Mouse (Mus musculus) thymus, adult 2 months (tissue): ENCODE results near the gene Ndufb4. TPM values are rescaled to one million over a fixed set of nuclear protein-coding genes. Genes with fewer than 3 reads are reported as not detected.
"Not testable (repeated sequence)": the region's sequence is repeated elsewhere in the genome, so short reads cannot be mapped to it uniquely, and the experiment has no call there.

Source experiments
- DNase-seq: peaks from one replicate; pipeline ENCODE4 v3.0.0; 2021
- H3K27ac ChIP-seq: fragments of 200-500 bp; 2 replicates; pipeline ENCODE4 v1.5.1; 2012; ENCODE audit warnings: low read length, control low read depth; ENCODE audit not compliant: control insufficient read depth, insufficient read depth
- H3K27me3 ChIP-seq: fragments of 200-500 bp; 2 replicates; pipeline ENCODE4 v1.6.1; 2012; ENCODE audit warnings: mild to moderate bottlenecking, low read length, moderate library complexity, mixed read lengths; ENCODE audit not compliant: control insufficient read depth, insufficient read depth
- H3K36me3 ChIP-seq: fragments of 200-500 bp; 2 replicates; pipeline ENCODE4 v1.6.1; 2012; ENCODE audit warnings: mild to moderate bottlenecking, low read length, moderate library complexity; ENCODE audit not compliant: control insufficient read depth, insufficient read depth
- H3K4me1 ChIP-seq: fragments of 200-500 bp; replicated peaks from 2 replicates; pipeline ENCODE4 v1.6.1; 2012; ENCODE audit warnings: low read length; ENCODE audit not compliant: control insufficient read depth, insufficient read depth
- H3K4me3 ChIP-seq: fragments of 200-500 bp; 2 replicates; pipeline ENCODE4 v1.5.1; 2012; ENCODE audit warnings: mild to moderate bottlenecking, low read length, control low read depth, moderate library complexity; ENCODE audit not compliant: control insufficient read depth, insufficient read depth
- CTCF ChIP-seq: fragments of 200-500 bp; IDR thresholded peaks from 2 replicates; pipeline ENCODE4 v1.5.1; 2012; ENCODE audit warnings: mild to moderate bottlenecking, control low read depth, low read length, moderate library complexity, borderline replicate concordance; ENCODE audit not compliant: control insufficient read depth, poor library complexity, insufficient read depth; ENCODE audit errors: extremely low read depth
- POLR2A ChIP-seq: fragments of 200-500 bp; IDR thresholded peaks from 2 replicates; pipeline ENCODE4 v1.6.1; 2012; ENCODE audit warnings: mild to moderate bottlenecking, low read length, control low read depth, moderate library complexity; ENCODE audit not compliant: control insufficient read depth, poor library complexity, insufficient read depth; ENCODE audit errors: extremely low read depth
- WGBS: fragments of 180-500 bp; shearing (Covaris S2); methylation state at CpG from one replicate; pipeline ENCODE4 v1.1.7; 2018; 5-methylcytosine and 5-hydroxymethylcytosine counted together
- polyA plus RNA-seq: library from polyadenylated mRNA; depleted of rRNA; stranded (reverse); fragments of >200 nt; gene quantifications from 2 replicates; pipeline ENCODE4 v1.2.3, GENCODE M21; 2012

Ndufb4 gene
- polyA plus RNA-seq, 1 experiment: 80.2 TPM

DNA sequence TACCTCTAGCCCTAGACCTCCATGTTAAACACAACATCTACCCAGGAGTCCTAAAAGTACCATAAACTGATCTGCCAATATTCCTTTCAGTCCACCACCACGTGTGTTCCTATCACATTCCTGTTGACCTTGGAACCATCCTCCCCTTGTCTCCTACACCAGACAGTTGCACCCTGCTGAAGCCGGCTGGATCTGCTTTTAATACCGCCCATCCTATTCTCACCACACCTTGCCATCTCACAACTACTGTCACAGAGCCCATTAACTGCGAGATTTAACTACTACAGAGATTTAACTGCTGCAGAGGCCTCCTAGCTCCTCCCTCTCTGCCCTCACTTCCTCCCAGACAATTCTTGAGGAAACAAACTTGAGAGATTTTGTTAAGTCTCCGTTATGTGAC lies 2.8 kb downstream of the Ndufb4 start:
- peak; percentile 3 for DNase-seq
- Histone ChIP-seq H3K4me3 (no peak overlapping the region), H3K27me3 (no peaks in the 10 kb centered on the region), H3K36me3 (peaks cover 16% of the 10 kb centered on the region), H3K27ac (no peak overlapping the region), H3K4me1 (peaks cover 4% of the 10 kb centered on the region)
- 73% methylated on average over 5 of the region's 5 CpGs for whole genome bisulfite sequencing
- TF ChIP-seq POLR2A: no peak
- no peak for TF ChIP-seq CTCF

DNA sequence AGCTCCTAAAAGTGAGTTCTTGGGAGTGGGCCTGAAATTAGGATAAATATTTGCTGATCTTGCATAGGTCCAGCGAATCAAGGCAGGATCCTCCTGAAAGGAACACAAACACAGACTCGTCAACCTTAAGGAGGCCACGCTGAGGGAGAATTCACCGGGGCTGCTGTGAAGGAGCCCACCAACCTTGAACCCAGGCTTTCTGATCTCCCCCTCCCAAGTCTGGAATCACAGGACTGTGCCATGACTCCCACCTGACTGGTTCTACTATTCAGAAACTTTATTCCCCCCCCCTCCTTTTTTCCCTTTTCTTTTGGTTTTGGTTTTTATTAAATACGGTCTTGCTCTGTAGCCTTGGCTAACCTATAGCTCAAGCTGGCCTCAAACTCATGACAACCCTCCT lies 5.2 kb downstream of the Ndufb4 start:
- Histone ChIP-seq H3K4me1 (peaks cover 4% of the 10 kb centered on the region), H3K36me3 (peaks cover 23% of the 10 kb centered on the region), H3K27ac (no peak overlapping the region), H3K27me3 (no peaks in the 10 kb centered on the region), H3K4me3 (no peak overlapping the region)
- WGBS: 98% methylated on average over 5 of the region's 5 CpGs
- DNase-seq: no peak
- TF ChIP-seq CTCF: no peak

DNA sequence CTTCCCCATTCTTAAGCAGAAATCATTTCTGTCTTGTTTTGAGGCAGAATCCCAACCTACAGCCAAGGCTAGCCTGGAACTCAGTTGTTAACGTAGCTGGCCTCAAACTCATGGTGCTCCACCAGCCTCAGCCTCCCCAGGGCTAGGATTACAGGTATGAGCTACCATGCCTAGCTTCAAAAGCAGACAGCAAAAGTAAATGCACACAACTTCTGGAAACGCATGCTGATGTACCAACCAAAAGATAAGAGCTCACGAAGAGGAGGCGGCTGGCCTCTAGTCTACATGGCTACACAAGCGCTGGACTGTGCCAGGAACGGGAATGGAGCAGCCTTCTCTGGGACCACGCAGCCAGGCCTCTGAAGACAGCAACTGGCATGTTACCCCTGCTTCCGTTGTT lies 6.3 kb downstream of the Ndufb4 start:
- Histone ChIP-seq H3K27ac (no peak overlapping the region), H3K27me3 (no peaks in the 10 kb centered on the region), H3K4me1 (peaks cover 3% of the 10 kb centered on the region), H3K4me3 (no peak overlapping the region), H3K36me3 (peaks cover 23% of the 10 kb centered on the region)
- 95% methylated on average over 8 of the region's 8 CpGs for WGBS
- no peak for DNase-seq
- TF ChIP-seq POLR2A: no peak
- no peak for TF ChIP-seq CTCF

DNA sequence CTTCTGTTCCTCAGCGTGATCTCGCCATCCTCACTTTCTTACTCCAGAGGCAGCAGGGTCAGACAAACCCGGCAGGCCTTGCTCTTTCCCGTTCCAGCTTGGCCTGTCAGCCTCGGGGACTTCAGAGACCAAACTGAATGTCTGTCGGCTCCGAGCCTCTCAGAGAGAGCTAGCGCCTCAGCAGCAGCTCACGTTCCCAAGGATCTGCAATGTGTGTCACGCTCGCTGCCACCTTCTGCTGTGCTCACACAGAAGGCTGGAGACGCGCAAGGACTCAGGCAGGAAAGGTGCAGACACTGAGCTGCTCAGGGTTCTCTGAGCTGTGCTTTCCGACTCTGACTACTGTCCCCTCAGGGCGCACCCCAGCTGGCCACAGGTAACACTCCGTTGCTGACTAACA lies 7.2 kb downstream of the Ndufb4 start:
- no peak for DNase-seq
- 98% methylated on average over 16 of the region's 16 CpGs for WGBS
- H3K27ac ChIP-seq: no peak overlapping the region

DNA sequence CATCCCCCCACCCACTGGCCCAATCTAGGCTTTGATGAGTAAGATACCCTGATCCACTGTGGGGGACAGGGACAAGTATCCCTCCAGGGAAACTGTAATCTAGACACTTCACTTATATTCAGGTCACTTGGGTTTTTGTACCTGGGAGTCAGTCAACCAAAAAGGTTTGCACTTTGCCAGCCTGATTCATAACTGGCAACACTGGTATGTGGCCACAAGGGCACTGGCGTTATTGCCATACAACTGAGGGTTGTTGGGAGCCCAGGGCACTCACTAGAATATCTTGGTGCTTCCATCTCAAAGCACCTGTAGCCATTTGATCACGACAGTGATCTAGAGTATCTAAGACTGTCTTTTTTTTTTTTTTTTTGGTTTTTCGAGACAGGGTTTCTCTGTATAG lies 8.5 kb downstream of the Ndufb4 start:
- TF ChIP-seq POLR2A (no peak), CTCF (no peak)
- Histone ChIP-seq H3K4me3 (no peak overlapping the region), H3K4me1 (no peaks in the 10 kb centered on the region), H3K36me3 (peaks cover 23% of the 10 kb centered on the region), H3K27me3 (no peaks in the 10 kb centered on the region), H3K27ac (no peak overlapping the region)
- DNase-seq: no peak
- WGBS: 90% methylated on average over 3 of the region's 3 CpGs

More for the DNA sequence above, 7.2 kb downstream of the Ndufb4 start:
- TF ChIP-seq CTCF: no peak
- no peak for TF ChIP-seq POLR2A
- peaks cover 23% of the 10 kb centered on the region for H3K36me3 ChIP-seq
- H3K27me3 ChIP-seq: no peaks in the 10 kb centered on the region
- H3K4me3 ChIP-seq: no peak overlapping the region
- no peaks in the 10 kb centered on the region; the same call in 1 of the 2 replicates for H3K4me1 ChIP-seq

GRCm38 (mm10) chr16:37645211-37645610 lies 9.0 kb downstream of the Ndufb4 start:
- 98% methylated on average over 8 of the region's 8 CpGs for WGBS
- TF ChIP-seq POLR2A: no peak
- no peak for TF ChIP-seq CTCF
- Histone ChIP-seq H3K36me3 (peaks cover 23% of the 10 kb centered on the region), H3K27me3 (no peaks in the 10 kb centered on the region), H3K4me3 (no peak overlapping the region), H3K27ac (no peak overlapping the region), H3K4me1 (no peaks in the 10 kb centered on the region)
- DNase-seq: no peak

- H3K27me3 ChIP-seq: no peaks in the 10 kb centered on the region
- H3K4me1 ChIP-seq: no peaks in the 10 kb centered on the region
- peaks cover 23% of the 10 kb centered on the region for H3K36me3 ChIP-seq
- DNase-seq: no peak
- 97% methylated on average over 5 of the region's 5 CpGs for WGBS
- no peak for TF ChIP-seq CTCF
- TF ChIP-seq POLR2A: no peak
- H3K27ac ChIP-seq: no peak overlapping the region
- no peak overlapping the region for H3K4me3 ChIP-seq
These were observed 9.8 kb downstream of the Ndufb4 start for GRCm38 (mm10) chr16:37644486-37644885.

GRCm38 (mm10) chr16:37640522-37640921 lies 13.7 kb downstream of the Ndufb4 start:
- H3K27me3 ChIP-seq, H3K27ac ChIP-seq, DNase-seq, H3K4me1 ChIP-seq, H3K36me3 ChIP-seq, H3K4me3 ChIP-seq: not testable (repeated sequence)
